Mouse (Mus musculus) ovary, adult 18-20 months (tissue): ENCODE results near the gene Cd4.
"Not testable (repeated sequence)": the region's sequence is repeated elsewhere in the genome, so short reads cannot be mapped to it uniquely, and the experiment has no call there.

Source experiments
- DNase-seq: peaks from one replicate; pipeline ENCODE4 v3.0.0; 2022; ENCODE audit warnings: low spot score, mixed read lengths

Gene Cd4

GRCm38 (mm10) chr6:124847305-124847704 lies 40.7 kb downstream of the Cd4 start:
- DNase-seq = peak; percentile 76

GRCm38 (mm10) chr6:124840241-124841167 lies 47.5 kb downstream of the Cd4 start, which contains the start of gene Gnb3:
Gene Gnb3 (minus strand): TSS chr6:124840275.
- DNase-seq = no peak

- DNase-seq = no peak
These were observed 48.2 kb downstream of the Cd4 start for GRCm38 (mm10) chr6:124839805-124840204.

GRCm38 (mm10) chr6:124836411-124836810 lies 51.6 kb downstream of the Cd4 start:
- no peak for DNase-seq

GRCm38 (mm10) chr6:124835531-124835930 lies 52.5 kb downstream of the Cd4 start:
- DNase-seq = no peak

- no peak for DNase-seq
These were observed 53.4 kb downstream of the Cd4 start for GRCm38 (mm10) chr6:124834512-124835081.

GRCm38 (mm10) chr6:124831649-124832048 lies 56.4 kb downstream of the Cd4 start:
- DNase-seq = no peak

- not testable (repeated sequence) for DNase-seq
These were observed 56.8 kb downstream of the Cd4 start for GRCm38 (mm10) chr6:124831199-124831598.

GRCm38 (mm10) chr6:124829799-124830700 lies 58.0 kb downstream of the Cd4 start:
- peak; percentile 93 for DNase-seq

- peak; percentile 100 for DNase-seq
These were observed 58.9 kb downstream of the Cd4 start, which contains the start of the genes Usp5 and Cdca3 for GRCm38 (mm10) chr6:124828868-124829798. Gene Usp5 (minus strand): TSS chr6:124829484. Gene Cdca3 (plus strand): TSS chr6:124829547.

- DNase-seq = no peak
These were observed 59.9 kb downstream of the Cd4 start for GRCm38 (mm10) chr6:124828101-124828592.

GRCm38 (mm10) chr6:124822049-124822448 lies 66.0 kb downstream of the Cd4 start:
- DNase-seq = no peak

- no peak for DNase-seq
These were observed 67.1 kb downstream of the Cd4 start for GRCm38 (mm10) chr6:124820891-124821290.

GRCm38 (mm10) chr6:124817971-124818370 lies 70.0 kb downstream of the Cd4 start:
- no peak for DNase-seq

- DNase-seq = no peak
These were observed 70.5 kb downstream of the Cd4 start for GRCm38 (mm10) chr6:124817563-124817962.

- DNase-seq = no peak
These were observed 70.9 kb downstream of the Cd4 start for GRCm38 (mm10) chr6:124817125-124817524.

GRCm38 (mm10) chr6:124816611-124817010 lies 71.4 kb downstream of the Cd4 start:
- no peak for DNase-seq

GRCm38 (mm10) chr6:124814858-124815774 lies 72.9 kb downstream of the Cd4 start:
- DNase-seq = no peak
